In the genomic region with DNA sequence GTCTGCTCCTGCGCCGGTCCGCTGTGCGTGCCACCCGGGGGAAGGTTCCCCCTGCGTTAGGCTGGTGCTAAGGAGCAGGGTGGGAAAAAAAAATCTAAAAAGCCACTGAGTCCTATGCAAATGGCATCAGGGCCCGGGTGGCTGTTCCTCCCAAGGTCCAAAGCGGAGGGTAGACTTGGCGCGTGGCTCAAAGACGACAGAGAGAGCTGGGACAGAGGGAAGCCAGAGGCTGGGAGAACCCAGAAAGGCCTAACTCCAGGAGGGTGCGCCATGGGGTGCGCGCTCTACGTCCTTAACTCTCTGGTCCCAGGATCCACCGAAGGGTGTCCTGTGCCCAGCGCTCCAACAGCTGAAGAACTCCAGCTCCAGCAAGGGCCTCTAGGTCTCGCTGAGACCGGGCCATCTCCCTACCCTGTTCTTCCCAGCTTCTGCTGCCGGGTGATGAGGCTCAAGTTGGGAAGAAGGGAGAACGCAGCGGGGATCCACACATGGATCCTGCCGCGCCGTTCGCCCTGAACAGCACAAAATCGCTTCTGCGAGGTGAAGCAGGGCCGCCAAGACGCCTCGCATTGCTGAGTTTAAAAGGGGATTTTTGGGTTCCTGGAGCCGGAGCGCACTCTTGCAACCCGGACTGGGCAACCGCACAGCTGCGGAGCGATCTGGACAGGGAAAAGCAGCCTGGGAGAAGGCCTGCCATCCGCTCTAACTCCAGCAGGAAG, we compare ENCODE assay signal across 8 mouse cellular contexts. TPM values are rescaled to one million over a fixed set of nuclear protein-coding genes. Genes with fewer than 3 reads are reported as not detected.
DNase-seq lines count a peak whose midpoint lies in the region; ATAC-seq and TF ChIP-seq lines count a peak whose summit lies in the region.

No protein-coding gene starts in this region.

- peak; percentile 40 for DNase-seq in urinary bladder, adult 2 months (ENCODE audit: low spot score)
- no peak for DNase-seq in urinary bladder, postnatal 10 days (ENCODE audit: low spot score)
- peak; percentile 58 for DNase-seq in forebrain, postnatal 0 days
- DNase-seq in hindbrain, embryonic 14.5 days (ENCODE audit: low spot score): no peak
- DNase-seq in ovary, postnatal 10 days (ENCODE audit: low spot score): peak; percentile 57
- no peak for DNase-seq in spleen, adult 18-20 months
- no peak for DNase-seq in cerebellum, adult 8-10 months

- H3K27me3 ChIP-seq in forebrain, postnatal 0 days (ENCODE audit: insufficient read depth, low read length): peaks cover 34% of the 10 kb centered on the region
- H3K27me3 ChIP-seq in hindbrain, embryonic 14.5 days (ENCODE audit: control insufficient read depth, insufficient read depth, low read length): 0 out of 2 replicates have a peak, but pooled peaks cover 5% of the 10 kb centered on the region
- peaks cover 88% of the 10 kb centered on the region for H3K27me3 ChIP-seq in liver, embryonic 12.5 days (replicated peaks)

- no peaks in the 10 kb centered on the region for H3K36me3 ChIP-seq in forebrain, postnatal 0 days (ENCODE audit: insufficient read depth)
- peaks cover 10% of the 10 kb centered on the region; the same call in 1 of the 2 replicates for H3K36me3 ChIP-seq in hindbrain, embryonic 14.5 days (replicated peaks; ENCODE audit: control insufficient read depth, insufficient read depth)
- 0 out of 2 replicates have a peak, but pooled peaks cover 5% of the 10 kb centered on the region for H3K36me3 ChIP-seq in liver, embryonic 12.5 days

- peaks cover 4% of the 10 kb centered on the region; the same call in 1 of the 2 replicates for H3K4me1 ChIP-seq in forebrain, postnatal 0 days (ENCODE audit: insufficient read depth)
- peaks cover 20% of the 10 kb centered on the region; the same call in 1 of the 2 replicates for H3K4me1 ChIP-seq in hindbrain, embryonic 14.5 days (replicated peaks; ENCODE audit: control insufficient read depth, insufficient read depth, low read length)
- H3K4me1 ChIP-seq in liver, embryonic 12.5 days: peaks cover 33% of the 10 kb centered on the region

- WGBS in forebrain, postnatal 0 days: 9% methylated on average over 38 of the region's 38 CpGs
- 4% methylated on average over 38 of the region's 38 CpGs for WGBS in hindbrain, embryonic 14.5 days
- 4% methylated on average over 38 of the region's 38 CpGs for WGBS in liver, embryonic 12.5 days (ENCODE audit: insufficient replicate concordance)

- no peak for ATAC-seq in forebrain, postnatal 0 days
- no peak for ATAC-seq in hindbrain, embryonic 14.5 days (ENCODE audit: low FRiP score)
- no peak for ATAC-seq in liver, embryonic 12.5 days

- peak overlapping the region; percentile 22; the same call in 1 of the 2 replicates for H3K27ac ChIP-seq in forebrain, postnatal 0 days (ENCODE audit: low read depth, low read length)
- peak overlapping the region; percentile 81 for H3K27ac ChIP-seq in hindbrain, embryonic 14.5 days
- no peak overlapping the region for H3K27ac ChIP-seq in liver, embryonic 12.5 days

- H3K4me2 ChIP-seq in forebrain, postnatal 0 days (ENCODE audit: low read depth): peak overlapping the region; percentile 42
- peak overlapping the region; percentile 84 for H3K4me2 ChIP-seq in hindbrain, embryonic 14.5 days (replicated peaks)
- H3K4me2 ChIP-seq in liver, embryonic 12.5 days: peak overlapping the region; percentile 43

- peak overlapping the region; percentile 51 for H3K9ac ChIP-seq in forebrain, postnatal 0 days
- H3K9ac ChIP-seq in hindbrain, embryonic 14.5 days: peak overlapping the region; percentile 78
- H3K9ac ChIP-seq in liver, embryonic 12.5 days: peak overlapping the region; percentile 15; the same call in 1 of the 2 replicates

- no peak for TF ChIP-seq CTCF in forebrain, postnatal 0 days (IDR thresholded peaks at IDR 0.05; ENCODE audit: low read depth)

- H3K9me3 ChIP-seq in forebrain, postnatal 0 days (ENCODE audit: low read length): no peaks in the 10 kb centered on the region
- no peaks in the 10 kb centered on the region for H3K9me3 ChIP-seq in hindbrain, embryonic 14.5 days (ENCODE audit: control insufficient read depth, low read length)
- H3K9me3 ChIP-seq in liver, embryonic 12.5 days (replicated peaks): no peaks in the 10 kb centered on the region

- H3K4me3 ChIP-seq in forebrain, postnatal 0 days (ENCODE audit: low read depth, low read length): peak overlapping the region; percentile 32
- peak overlapping the region; percentile 80 for H3K4me3 ChIP-seq in hindbrain, embryonic 14.5 days (replicated peaks; ENCODE audit: low read length)
- peak overlapping the region; percentile 28 for H3K4me3 ChIP-seq in liver, embryonic 12.5 days

RNA-seq across cellular contexts. Expression of a gene that starts 6.7 kb away (rescaled TPM):
- polyA plus RNA-seq in urinary bladder, adult 2 months (2012; rRNA removed): 14.3 and 26.0 TPM in 2 replicates
- total RNA-seq in forebrain, postnatal 0 days (2014; rRNA removed): 7.7 and 8.7 TPM in 2 replicates
- 3.9 and 5.0 TPM in 2 replicates for polyA plus RNA-seq in forebrain, postnatal 0 days (2015; fragmentation: Nextera tagmentation; extraction: Ambion mirVana)
- 9.3 and 11.6 TPM in 2 replicates for polyA plus RNA-seq in hindbrain, embryonic 14.5 days (2014; fragmentation: Nextera tagmentation; extraction: Ambion mirVana)
- 2.8 and 4.0 TPM in 2 replicates for polyA plus RNA-seq in liver, embryonic 12.5 days (2016; fragmentation: Nextera tagmentation; extraction: Ambion mirVana)

RNA-seq across cellular contexts. Expression of a gene that starts 36.8 kb away (rescaled TPM):
- polyA plus RNA-seq in urinary bladder, adult 2 months (2012; rRNA removed): 0.74 and 1.3 TPM in 2 replicates
- total RNA-seq in forebrain, postnatal 0 days (2014; rRNA removed): 0.15 TPM in 1 of 2 replicates, not detected in the other
- polyA plus RNA-seq in forebrain, postnatal 0 days (2015; fragmentation: Nextera tagmentation; extraction: Ambion mirVana): 0.18 and 0.28 TPM in 2 replicates
- 0.43 and 0.64 TPM in 2 replicates for polyA plus RNA-seq in hindbrain, embryonic 14.5 days (2014; fragmentation: Nextera tagmentation; extraction: Ambion mirVana)
- polyA plus RNA-seq in liver, embryonic 12.5 days (2016; fragmentation: Nextera tagmentation; extraction: Ambion mirVana): 0.23 and 0.49 TPM in 2 replicates

Comparison
In these comparisons a context has a peak if more than half of its experiments do, and no peak if none do; other contexts are left out.
1. DNase-seq: peak in urinary bladder, adult 2 months (single experiment), forebrain, postnatal 0 days (single experiment) and ovary, postnatal 10 days (single experiment); none in urinary bladder, postnatal 10 days (single experiment), hindbrain, embryonic 14.5 days (single experiment), spleen, adult 18-20 months (0 of 2) and cerebellum, adult 8-10 months (single experiment).
2. H3K4me3 ChIP-seq: peak in every context shown above with its lines; median percentile 80 in hindbrain, embryonic 14.5 days; 32 in forebrain, postnatal 0 days; 28 in liver, embryonic 12.5 days.
3. H3K9ac ChIP-seq: peak in every context shown above with its lines; median percentile 78 in hindbrain, embryonic 14.5 days; 51 in forebrain, postnatal 0 days; 15 in liver, embryonic 12.5 days.
4. Peak in every context shown above with its lines, with median percentiles within 50 percentile points of each other: H3K4me2 ChIP-seq.